Mouse (Mus musculus) spleen, adult 2 months (tissue): ENCODE results near the gene Epb41l4b.

ENCODE experiments used
- CTCF ChIP-seq: fragments of 200-500 bp; IDR thresholded peaks from 2 replicates; pipeline ENCODE4 v1.5.1; 2011; ENCODE audit warnings: mild to moderate bottlenecking, inconsistent platforms; ENCODE audit not compliant: insufficient read depth, insufficient read length, insufficient replicate concordance; ENCODE audit errors: extremely low read depth
- POLR2A ChIP-seq: fragments of 200-500 bp; IDR thresholded peaks from 2 replicates; pipeline ENCODE4 v1.6.1; 2011; ENCODE audit warnings: low read depth, low read length, inconsistent platforms

DNA sequence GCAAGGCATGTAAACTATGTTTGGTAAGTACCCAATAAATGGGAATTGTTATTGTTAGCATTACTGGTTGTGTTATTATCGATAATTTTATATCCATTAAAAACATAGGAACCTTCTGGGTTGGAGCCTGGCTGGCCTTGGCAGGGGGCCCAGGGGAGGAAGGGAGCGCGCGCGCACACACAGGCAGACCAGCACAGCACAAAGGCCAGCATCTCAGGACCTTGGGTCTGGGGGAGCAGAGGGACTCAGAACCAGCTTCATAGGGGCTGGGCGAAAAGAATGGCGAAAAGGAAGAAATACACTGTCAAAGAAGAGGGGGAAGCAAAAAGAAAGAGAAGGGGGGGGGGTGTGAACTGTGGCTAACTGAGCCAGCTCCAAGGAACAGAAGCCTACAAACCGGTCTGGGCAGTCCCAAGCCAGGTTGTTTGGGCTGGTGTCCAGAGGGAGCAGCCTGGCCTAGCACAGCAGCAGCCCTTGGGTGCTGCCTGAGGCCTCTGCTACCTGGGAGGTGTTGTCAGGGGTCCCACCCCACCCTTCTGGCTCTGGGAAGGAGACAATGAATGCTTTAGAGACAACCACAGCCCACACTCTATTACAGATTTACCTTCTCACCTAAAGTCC lies 13.4 kb upstream of the Epb41l4b start:
- TF ChIP-seq CTCF (no peak), POLR2A (no peak)
